Mouse (Mus musculus) midbrain, postnatal 0 days (tissue): ENCODE results near the gene Gm45713. TPM values are rescaled to one million over a fixed set of nuclear protein-coding genes. Genes with fewer than 3 reads are reported as not detected.

Source experiments
- ATAC-seq: fragments of 200-750 bp; cut with Nextera tagmentation; 2 replicates; pipeline ENCODE4 v1.8.0; 2017; ENCODE audit warnings: moderate number of reproducible peaks, mild to moderate bottlenecking, moderate TSS enrichment, moderate library complexity; ENCODE audit not compliant: low FRiP score
- DNase-seq: peaks from one replicate; pipeline ENCODE4 v3.0.0-alpha.2; 2015; ENCODE audit warnings: low spot score
- H3K27ac ChIP-seq: fragments of 300-500 bp; sonication (generic); 2 replicates; pipeline ENCODE4 v1.5.1; 2014; ENCODE audit warnings: low read depth, mild to moderate bottlenecking, low read length, mixed read lengths
- H3K27me3 ChIP-seq: fragments of 300-500 bp; sonication (generic); 2 replicates; pipeline ENCODE4 v1.6.1; 2014; ENCODE audit warnings: low read length, control low read depth, mixed read lengths; ENCODE audit not compliant: insufficient read depth
- H3K36me3 ChIP-seq: fragments of 300-500 bp; sonication (generic); 2 replicates; pipeline ENCODE4 v1.6.1; 2014; ENCODE audit warnings: low read length, control low read depth, mixed read lengths; ENCODE audit not compliant: insufficient read depth
- H3K4me1 ChIP-seq: fragments of 300-500 bp; sonication (generic); 2 replicates; pipeline ENCODE4 v1.6.1; 2014; ENCODE audit warnings: mild to moderate bottlenecking, control low read depth, antibody characterized with exemption, low read length, mixed read lengths; ENCODE audit not compliant: insufficient read depth
- H3K4me2 ChIP-seq: fragments of 300-500 bp; sonication (generic); 2 replicates; pipeline ENCODE4 v1.6.1; 2014; ENCODE audit warnings: low read depth, mild to moderate bottlenecking, low read length, mixed read lengths; ENCODE audit not compliant: poor library complexity, severe bottlenecking
- H3K4me3 ChIP-seq: fragments of 300-500 bp; sonication (generic); 2 replicates; pipeline ENCODE4 v1.5.1; 2014; ENCODE audit warnings: low read depth, mild to moderate bottlenecking, low read length, moderate library complexity
- H3K9ac ChIP-seq: fragments of 300-500 bp; sonication (generic); replicated peaks from 2 replicates; pipeline ENCODE4 v1.6.1; 2014; ENCODE audit warnings: mild to moderate bottlenecking, low read length, moderate library complexity, mixed read lengths; ENCODE audit not compliant: poor library complexity, severe bottlenecking
- H3K9me3 ChIP-seq: fragments of 300-500 bp; sonication (generic); 2 replicates; pipeline ENCODE4 v1.6.1; 2016; ENCODE audit warnings: low read length, control low read depth
- CTCF ChIP-seq: IDR thresholded peaks from 2 replicates; pipeline ENCODE4 v1.5.1; 2016; ENCODE audit warnings: antibody characterized with exemption, mild to moderate bottlenecking
- WGBS: fragments of 180-500 bp; shearing (Covaris S2); extraction: QIAGEN DNeasy Blood & Tissue Kit; methylation state at CpG from one replicate; pipeline ENCODE4 v1.1.7; 2014; 5-methylcytosine and 5-hydroxymethylcytosine counted together
- polyA plus RNA-seq: library from polyadenylated mRNA; unstranded; fragments of >200 nt; fragmentation: Nextera tagmentation; extraction: Ambion mirVana; gene quantifications from 2 replicates; pipeline ENCODE4 v1.2.1, GENCODE M21; 2015
- total RNA-seq: library from RNA; depleted of rRNA; stranded (reverse); fragments of >200 nt; gene quantifications from 2 replicates; pipeline ENCODE4 v1.2.3, GENCODE M21; 2014

The Gm45713 gene
- total and polyA plus RNA-seq, 2 experiments from 2014 or later = 0.39 to 2.0 TPM

DNA sequence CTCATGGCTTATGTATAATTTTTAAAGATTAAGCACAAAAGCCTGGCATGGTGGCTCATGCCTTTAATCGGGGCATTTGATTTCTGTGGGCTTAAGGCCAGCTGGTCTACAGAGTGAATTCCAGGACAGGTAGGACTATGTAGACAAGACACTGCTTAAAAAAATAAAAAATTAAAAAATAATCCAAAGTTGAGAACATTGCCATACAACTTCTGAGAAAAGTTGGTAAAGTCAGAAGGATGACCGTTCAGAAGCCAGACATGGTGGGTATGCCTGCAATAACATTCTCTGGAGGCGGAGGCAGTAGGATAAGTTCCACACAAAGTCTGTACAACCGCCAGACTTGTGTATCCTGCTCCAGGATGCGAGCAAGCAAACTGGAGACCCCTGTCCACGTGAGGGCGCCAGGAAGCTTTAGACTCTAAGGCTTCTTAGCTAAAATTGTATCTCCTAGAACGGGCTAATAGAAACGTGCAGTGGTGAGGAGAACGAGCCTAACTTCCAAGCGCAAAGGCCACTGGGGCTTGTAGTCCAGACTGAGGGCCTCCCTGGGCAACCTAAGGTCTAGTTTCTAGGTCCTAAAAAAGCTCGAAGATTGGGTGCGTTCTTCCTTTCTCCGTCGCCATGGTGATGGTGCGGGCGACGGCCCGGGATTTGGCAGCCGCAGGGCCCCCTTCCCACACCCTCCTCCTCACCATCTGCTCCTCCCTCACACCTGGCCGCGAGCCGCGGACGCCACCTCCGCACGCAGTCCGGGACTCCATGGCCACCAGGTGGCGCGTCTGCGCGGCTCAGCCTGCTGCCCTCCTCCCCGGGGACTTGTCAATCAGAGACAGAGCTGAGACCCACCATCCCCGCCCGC lies 25.8 kb upstream of the Gm45713 start:
- H3K27me3 ChIP-seq = peaks cover 29% of the 10 kb centered on the region
- H3K36me3 ChIP-seq = peaks cover 28% of the 10 kb centered on the region
- 5% methylated on average over 33 of the region's 35 CpGs for WGBS
- peak overlapping the region; percentile 55; the same call in 1 of the 2 replicates for H3K27ac ChIP-seq
- H3K4me1 ChIP-seq = peaks cover 8% of the 10 kb centered on the region; the same call in 1 of the 2 replicates
- peak; percentile 87 for ATAC-seq
- H3K4me2 ChIP-seq = peak overlapping the region; percentile 60
- peak overlapping the region; percentile 34 for H3K4me3 ChIP-seq
- no peaks in the 10 kb centered on the region for H3K9me3 ChIP-seq
- peak; percentile 97 for DNase-seq
- H3K9ac ChIP-seq = 0 out of 2 replicates have a peak overlapping the region, but pooled peaks have one; percentile 19
- peak; percentile 84 for TF ChIP-seq CTCF

DNA sequence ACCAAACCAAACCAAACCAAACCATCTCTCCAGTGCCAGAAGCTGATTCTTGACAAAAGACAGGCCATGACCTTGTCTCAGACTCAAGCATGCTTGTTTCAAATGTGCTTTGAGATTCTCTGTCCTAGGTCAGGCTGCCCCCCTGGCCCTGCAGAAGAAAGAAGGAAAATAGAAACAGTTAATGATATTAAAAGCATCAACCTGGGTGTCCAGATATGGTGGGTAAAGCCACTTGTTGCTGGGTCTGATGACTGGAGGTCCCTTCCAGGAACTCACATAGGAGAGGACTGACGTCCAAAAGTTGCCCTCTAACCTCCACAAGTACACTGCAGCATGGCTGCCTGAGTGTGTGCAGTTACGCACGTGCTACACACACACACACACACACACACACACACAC lies 24.8 kb upstream of the Gm45713 start:
- peaks cover 22% of the 10 kb centered on the region for H3K27me3 ChIP-seq
- H3K9ac ChIP-seq = no peak overlapping the region
- no peak overlapping the region for H3K4me3 ChIP-seq
- no peaks in the 10 kb centered on the region for H3K9me3 ChIP-seq
- ATAC-seq (no peak), DNase-seq (no peak)
- peaks cover 8% of the 10 kb centered on the region; the same call in 1 of the 2 replicates for H3K4me1 ChIP-seq
- no peak overlapping the region for H3K4me2 ChIP-seq
- WGBS = 88% methylated on average over 3 of the region's 3 CpGs
- TF ChIP-seq CTCF = no peak
- H3K27ac ChIP-seq = no peak overlapping the region
- peaks cover 28% of the 10 kb centered on the region for H3K36me3 ChIP-seq

DNA sequence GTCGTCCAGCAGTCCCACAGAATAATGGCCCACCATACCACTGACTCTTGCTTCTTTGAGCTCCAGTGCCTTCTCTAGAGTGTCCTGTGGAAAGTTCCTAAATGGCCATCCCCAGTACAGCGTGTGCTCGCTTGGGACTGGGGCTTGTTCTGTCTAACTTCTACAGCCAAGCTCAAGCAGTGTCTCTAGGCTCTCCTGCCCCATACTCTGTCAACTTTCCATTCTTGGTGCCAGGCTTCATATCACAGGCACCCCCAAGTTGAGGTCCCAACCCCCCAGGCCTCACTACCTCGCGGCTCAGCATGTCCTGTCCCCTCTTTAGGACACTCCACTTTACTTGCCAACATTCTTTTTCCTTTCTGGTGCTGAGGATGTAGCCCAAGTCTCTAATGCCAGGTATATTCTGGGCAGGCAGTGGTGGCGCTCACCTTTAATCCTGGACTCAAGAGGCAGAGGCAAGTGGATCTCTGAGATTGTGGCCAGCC lies 24.3 kb upstream of the Gm45713 start:
- H3K27ac ChIP-seq = no peak overlapping the region
- H3K4me3 ChIP-seq = no peak overlapping the region
- peaks cover 28% of the 10 kb centered on the region for H3K36me3 ChIP-seq
- no peak overlapping the region for H3K9ac ChIP-seq
- H3K27me3 ChIP-seq = peaks cover 17% of the 10 kb centered on the region
- H3K4me1 ChIP-seq = peaks cover 8% of the 10 kb centered on the region; the same call in 1 of the 2 replicates
- no peak for DNase-seq
- no peak for TF ChIP-seq CTCF
- 96% methylated on average over 6 of the region's 6 CpGs for WGBS
- no peaks in the 10 kb centered on the region for H3K9me3 ChIP-seq
- no peak for ATAC-seq
- H3K4me2 ChIP-seq = no peak overlapping the region

DNA sequence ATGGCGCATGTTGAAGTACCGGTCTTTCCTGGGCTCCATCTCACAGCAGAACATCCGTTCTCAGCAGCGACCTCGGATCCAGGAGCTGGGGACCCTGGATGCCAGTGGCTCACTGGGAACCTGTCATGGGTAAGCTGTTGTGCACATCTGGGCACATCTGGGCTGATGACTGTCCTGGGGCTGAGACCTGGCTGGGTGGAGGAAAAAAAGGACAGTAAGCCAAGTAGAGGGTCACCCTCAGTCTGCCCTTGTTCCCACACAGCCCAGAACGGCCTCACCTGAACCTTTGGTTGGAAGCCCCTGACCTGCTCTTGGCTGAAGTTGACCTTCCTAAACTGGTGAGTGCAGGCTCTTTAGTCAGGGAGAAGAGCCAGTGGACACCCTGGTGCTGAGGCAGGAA lies 23.0 kb upstream of the Gm45713 start:
- WGBS = 92% methylated on average over 6 of the region's 6 CpGs
- TF ChIP-seq CTCF = no peak
- no peak overlapping the region for H3K4me3 ChIP-seq
- H3K4me2 ChIP-seq = no peak overlapping the region
- H3K27ac ChIP-seq = no peak overlapping the region
- DNase-seq (no peak), ATAC-seq (no peak)
- peaks cover 3% of the 10 kb centered on the region; the same call in 1 of the 2 replicates for H3K27me3 ChIP-seq
- H3K9ac ChIP-seq = no peak overlapping the region
- peaks cover 8% of the 10 kb centered on the region; the same call in 1 of the 2 replicates for H3K4me1 ChIP-seq
- no peaks in the 10 kb centered on the region for H3K9me3 ChIP-seq
- peaks cover 28% of the 10 kb centered on the region for H3K36me3 ChIP-seq

DNA sequence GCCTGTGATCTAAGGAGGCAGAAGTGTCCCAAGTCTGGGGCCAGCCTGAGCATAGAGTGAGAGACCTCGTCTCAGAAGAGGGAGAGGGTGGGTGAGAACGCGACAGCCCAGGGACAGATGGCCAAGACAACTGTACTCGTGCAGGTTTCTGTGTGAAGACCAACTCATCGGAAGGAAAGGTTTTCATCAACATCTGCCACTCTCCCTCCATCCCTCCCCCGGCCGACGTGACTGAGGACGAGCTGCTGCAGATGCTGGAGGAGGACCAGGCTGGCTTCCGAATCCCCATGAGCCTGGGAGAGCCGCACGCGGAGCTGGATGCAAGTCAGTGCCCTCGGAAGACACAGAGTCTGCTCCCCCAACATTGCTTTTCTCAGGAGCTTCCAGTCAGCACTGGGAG lies 21.4 kb upstream of the Gm45713 start:
- Histone ChIP-seq H3K4me1 (0 out of 2 replicates have a peak, but pooled peaks cover 3% of the 10 kb centered on the region), H3K9ac (no peak overlapping the region), H3K27ac (no peak overlapping the region), H3K9me3 (no peaks in the 10 kb centered on the region), H3K36me3 (peaks cover 28% of the 10 kb centered on the region), H3K27me3 (no peaks in the 10 kb centered on the region), H3K4me2 (no peak overlapping the region), H3K4me3 (no peak overlapping the region)
- no peak for ATAC-seq
- TF ChIP-seq CTCF = no peak
- DNase-seq = no peak
- WGBS = 87% methylated on average over 14 of the region's 14 CpGs

DNA sequence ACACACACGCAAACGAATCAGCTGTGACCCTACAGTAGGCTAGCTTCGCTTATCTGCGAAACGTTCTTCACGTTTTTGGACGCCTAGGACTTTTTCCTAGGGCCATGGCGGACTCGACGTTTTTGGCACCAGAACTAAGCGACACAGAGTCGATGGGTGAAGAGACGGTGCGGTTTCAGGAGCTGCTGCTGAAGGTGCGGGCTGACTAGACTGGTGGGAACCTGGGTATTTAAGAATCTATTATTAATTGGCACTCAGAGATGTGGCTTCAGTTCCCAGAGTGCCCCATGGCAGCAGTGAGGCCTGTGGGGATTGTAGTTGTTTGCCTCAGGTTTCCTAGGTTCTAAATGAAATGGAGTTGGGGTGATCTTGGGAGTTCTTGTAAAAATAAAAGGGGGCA lies 20.2 kb upstream of the Gm45713 start:
- TF ChIP-seq CTCF = no peak
- Histone ChIP-seq H3K27me3 (no peaks in the 10 kb centered on the region), H3K4me1 (no peaks in the 10 kb centered on the region), H3K27ac (no peak overlapping the region), H3K4me3 (no peak overlapping the region), H3K36me3 (peaks cover 28% of the 10 kb centered on the region), H3K9ac (no peak overlapping the region), H3K9me3 (no peaks in the 10 kb centered on the region), H3K4me2 (no peak overlapping the region)
- 95% methylated on average over 15 of the region's 15 CpGs for WGBS
- ATAC-seq (no peak), DNase-seq (no peak)
